Mouse (Mus musculus): ENCODE measurements around the gene Zmynd8.

Gene Zmynd8

DNA sequence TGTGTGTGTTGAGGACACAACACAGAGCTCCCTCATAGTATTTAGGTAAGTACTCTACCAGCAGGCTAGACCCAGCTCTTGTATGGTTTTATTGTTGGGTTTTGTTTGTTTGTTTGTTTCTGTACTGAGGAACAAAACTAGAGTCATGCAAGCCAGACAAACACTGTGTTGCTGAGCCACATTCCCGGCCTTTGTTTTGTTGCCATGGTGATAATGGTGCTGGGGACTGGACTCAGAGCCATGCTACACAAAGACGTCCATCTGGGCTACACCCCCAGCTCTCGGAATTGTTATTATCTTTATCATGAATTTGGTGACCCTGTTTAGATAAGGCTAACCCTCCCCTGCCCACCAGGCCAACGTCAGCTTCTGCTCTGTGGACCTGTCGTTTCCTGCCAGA is 140.3 kb downstream of the Zmynd8 start:
- in situ Hi-C loops (cut with MseI, MboI), result loop anchor here in 1 of 2 experiments (10.0 kb wide), 1 partner anchor 224 kb away; no protein-coding TSS in a partner anchor

DNA sequence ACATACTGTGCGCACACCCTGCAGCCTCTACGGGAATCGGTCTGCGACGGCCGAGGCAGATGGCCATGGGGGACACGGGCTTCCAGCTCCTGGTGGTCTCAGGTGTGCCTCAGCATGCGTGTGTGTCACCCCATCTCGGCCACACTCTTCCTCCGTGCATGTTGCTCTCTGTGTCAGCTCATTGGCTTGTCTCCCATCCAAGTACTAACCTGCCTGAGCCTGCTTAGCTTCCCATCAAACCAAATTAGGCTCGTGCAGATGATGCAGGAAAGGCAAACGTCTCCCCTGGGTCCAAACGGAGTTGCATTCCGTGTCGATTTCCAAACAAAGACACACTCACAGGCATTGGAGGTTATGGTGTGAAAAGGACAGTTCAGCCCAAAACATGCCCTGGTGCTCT is 141.0 kb downstream of the Zmynd8 start:
- in situ Hi-C loops (cut with MseI, MboI), result loop anchor here in 1 of 2 experiments (10.0 kb wide), 1 partner anchor 223 kb away; no protein-coding TSS in a partner anchor

GRCm38 (mm10) chr2:165752704-165753103 is 146.1 kb downstream of the Zmynd8 start:
- in situ Hi-C loops (cut with MseI, MboI), result loop anchor here in 1 of 2 experiments (10.0 kb wide), 1 partner anchor 218 kb away; no protein-coding TSS in a partner anchor

DNA sequence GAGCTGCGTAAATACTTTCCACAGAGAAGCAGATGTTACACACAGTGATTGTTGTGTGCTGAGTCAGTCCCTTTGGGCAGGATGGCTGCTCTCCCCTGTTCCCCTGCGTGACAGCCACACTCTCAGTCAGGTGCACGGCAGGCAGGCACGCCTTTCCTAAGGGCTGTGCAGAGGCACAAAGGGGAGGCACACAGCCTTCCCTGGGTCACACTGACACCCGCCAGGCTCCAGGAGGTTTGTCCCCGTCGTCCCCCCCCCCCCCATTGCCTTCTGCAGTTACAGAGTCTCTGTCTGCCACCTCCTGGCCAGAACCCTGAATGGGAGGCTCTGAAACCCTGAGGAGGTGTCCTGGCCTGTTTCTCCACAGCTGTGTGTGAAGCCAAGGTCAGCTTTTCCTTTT is 147.7 kb downstream of the Zmynd8 start:
- in situ Hi-C loops (cut with MseI, MboI), result loop anchor here in 1 of 2 experiments (10.0 kb wide), 1 partner anchor 216 kb away; no protein-coding TSS in a partner anchor

GRCm38 (mm10) chr2:165748426-165748825 is 150.4 kb downstream of the Zmynd8 start:
- in situ Hi-C loops (cut with MseI, MboI), result loop anchor here in 1 of 2 experiments (10.0 kb wide), 1 partner anchor 224 kb away; no protein-coding TSS in a partner anchor

- in situ Hi-C loops (cut with MseI, MboI), result loop anchor here in 1 of 2 experiments (10.0 kb wide), 1 partner anchor 223 kb away; no protein-coding TSS in a partner anchor
These were observed 150.8 kb downstream of the Zmynd8 start for GRCm38 (mm10) chr2:165747975-165748374.

DNA sequence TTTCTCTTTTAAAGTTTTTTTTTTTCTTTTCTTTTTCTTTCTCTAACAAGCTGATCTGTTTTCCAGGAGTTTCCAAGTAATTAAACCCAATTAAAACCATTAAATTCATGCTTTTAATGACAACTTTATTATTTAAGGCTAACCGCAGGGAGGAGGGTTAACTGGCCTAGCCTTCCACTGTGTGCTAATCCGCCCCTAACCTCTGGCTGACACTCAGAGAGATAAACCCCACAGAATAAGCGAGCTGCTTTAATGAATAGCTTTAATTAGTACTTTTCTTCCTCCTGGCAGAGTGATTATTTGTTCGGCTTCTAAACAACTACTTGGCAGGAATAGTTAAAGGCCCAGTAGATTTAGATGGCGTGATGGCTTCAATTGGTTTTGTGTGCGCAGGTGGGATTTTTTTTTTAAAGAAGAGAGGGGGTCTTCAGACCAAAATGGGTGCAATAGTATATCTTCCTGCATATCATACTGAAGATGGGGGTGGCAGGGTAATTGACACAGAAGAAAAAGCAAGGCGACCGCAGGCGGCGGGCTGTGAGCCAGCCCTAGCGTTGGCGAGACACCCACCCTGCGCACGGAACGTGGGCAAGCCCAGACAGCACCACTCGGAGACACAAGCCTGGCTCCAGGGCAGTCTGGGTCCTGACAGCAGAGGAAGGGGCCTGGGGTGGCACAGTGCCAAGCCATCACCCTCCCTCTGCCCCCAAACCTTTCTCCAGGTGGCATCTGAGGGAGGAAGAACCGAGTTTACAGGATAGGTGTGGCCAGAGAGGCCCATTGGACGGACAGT is 153.3 kb downstream of the Zmynd8 start:
- in situ Hi-C loops (cut with MseI, MboI), result loop anchor here in 1 of 2 experiments (10.0 kb wide), 1 partner anchor 221 kb away; no protein-coding TSS in a partner anchor

- in situ Hi-C loops (cut with MseI, MboI), result loop anchor here in 1 of 2 experiments (10.0 kb wide), 1 partner anchor 217 kb away; no protein-coding TSS in a partner anchor
These were observed 156.5 kb downstream of the Zmynd8 start for GRCm38 (mm10) chr2:165742210-165742786.

DNA sequence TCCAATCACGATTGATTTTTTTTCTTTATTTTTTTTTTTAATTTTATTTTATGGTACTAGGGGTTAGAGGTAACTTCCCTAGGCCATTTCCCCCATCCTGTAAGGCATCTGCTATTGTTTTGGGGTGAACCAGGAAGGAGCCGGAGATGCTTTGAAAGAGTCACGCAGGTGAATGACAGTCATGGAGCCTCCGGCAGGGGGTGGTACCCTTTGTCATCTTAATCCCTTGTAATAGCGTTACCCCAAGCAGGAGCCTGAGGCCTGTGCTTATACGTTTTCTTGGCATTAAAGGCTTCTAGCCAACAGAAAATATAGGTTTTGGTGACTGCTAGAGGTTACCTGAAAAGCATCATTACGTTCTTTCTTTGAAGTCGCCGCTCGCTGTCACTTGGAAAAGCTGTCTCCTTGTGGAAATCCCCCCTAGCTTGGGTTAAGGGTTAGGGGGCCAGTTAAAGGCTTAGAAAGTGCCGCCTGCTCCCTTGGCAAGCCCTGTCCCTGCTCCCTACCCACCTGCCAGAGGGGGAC is 157.2 kb downstream of the Zmynd8 start:
- in situ Hi-C loops (cut with MseI, MboI), result loop anchor here in 1 of 2 experiments (10.0 kb wide), 1 partner anchor 217 kb away; no protein-coding TSS in a partner anchor

GRCm38 (mm10) chr2:165740982-165741381 is 157.8 kb downstream of the Zmynd8 start:
- in situ Hi-C loops (cut with MseI, MboI), result loop anchor here in 1 of 2 experiments (10.0 kb wide), 1 partner anchor 216 kb away; no protein-coding TSS in a partner anchor

- in situ Hi-C loops (cut with MseI, MboI), result loop anchor here in 1 of 2 experiments (10.0 kb wide), 1 partner anchor 216 kb away; no protein-coding TSS in a partner anchor
These were observed 158.4 kb downstream of the Zmynd8 start for GRCm38 (mm10) chr2:165740381-165740780.

- in situ Hi-C loops (cut with MseI, MboI), result no loop called here
These were observed 162.5 kb downstream of the Zmynd8 start for GRCm38 (mm10) chr2:165736297-165736696.
